Mouse (Mus musculus): ENCODE data around the gene Cenpo.
A peak's percentile ranks its signal among the peaks of the same experiment; 100 is the strongest.
"Not testable (repeated sequence)": the region's sequence is repeated elsewhere in the genome, so short reads cannot be mapped to it uniquely, and the experiment has no call there.

The Cenpo gene

GRCm38 (mm10) chr12:4233572-4234508 is at the start of gene Cenpo, which contains the start of gene Ptrhd1:
TSS of gene Cenpo (minus strand) at chr12:4234294.
TSS of gene Ptrhd1 (plus strand) at chr12:4234027.
- peak; percentile 99 for DNase-seq

DNA sequence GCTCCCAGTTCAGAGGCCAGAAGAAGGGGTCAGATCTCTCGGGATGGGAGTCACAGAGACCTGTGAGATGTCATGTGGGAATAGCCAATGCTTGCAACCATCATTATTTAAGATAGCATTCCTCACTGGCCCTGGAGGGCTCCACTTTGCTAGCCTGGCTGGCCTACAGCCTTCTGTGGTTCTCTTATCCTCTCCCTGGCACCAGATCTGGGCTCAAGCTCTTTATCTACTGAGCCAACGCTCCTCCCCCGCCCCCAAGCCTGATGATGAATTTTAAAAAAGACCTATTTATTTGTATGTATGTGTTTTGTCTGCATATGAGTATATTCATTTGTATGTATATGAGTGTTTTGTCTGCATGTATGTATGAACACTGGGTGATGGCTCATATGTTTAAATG is 45.8 kb upstream of the Cenpo start:
- DNase-seq: no peak

GRCm38 (mm10) chr12:4278978-4279755 is 45.1 kb upstream of the Cenpo start:
- no peak for DNase-seq

DNA sequence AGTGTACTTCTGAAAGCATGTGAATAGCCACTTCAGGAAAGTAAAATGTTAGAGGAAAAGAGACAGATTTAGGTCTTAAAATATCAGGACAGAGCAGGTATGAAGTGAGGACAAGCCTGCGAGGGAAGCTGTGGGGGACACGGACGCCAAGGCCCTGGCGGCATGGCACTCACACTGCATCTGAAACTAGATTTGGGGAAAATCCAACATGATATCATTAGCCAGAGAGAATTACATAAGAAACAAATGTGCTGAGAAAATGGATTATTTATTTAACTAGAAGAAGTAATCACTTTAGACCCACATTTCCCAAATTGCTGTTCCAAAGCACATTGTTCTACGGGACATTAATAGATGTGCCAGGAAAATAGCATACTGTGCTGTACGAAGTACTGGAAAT is 37.0 kb upstream of the Cenpo start:
- DNase-seq: no peak

DNA sequence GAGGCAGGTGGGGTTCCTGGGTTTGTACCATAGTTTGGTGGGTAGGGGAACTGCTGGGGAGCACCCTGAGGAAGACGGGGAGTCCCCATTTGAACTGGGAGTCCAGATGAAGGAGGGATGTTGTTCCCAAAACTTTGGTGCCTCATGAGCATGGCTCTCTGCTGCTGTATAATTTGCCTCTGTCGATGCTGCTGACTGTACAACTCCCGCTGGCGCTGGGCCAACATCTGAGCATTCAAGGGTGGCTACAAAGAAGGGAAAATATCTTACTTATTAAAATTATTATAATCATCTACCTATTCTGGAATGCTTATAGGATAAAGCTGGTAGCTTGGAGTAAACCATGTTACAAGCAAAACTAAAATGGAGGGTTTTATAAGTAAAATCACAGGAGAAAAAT is 33.7 kb upstream of the Cenpo start:
- DNase-seq: no peak

DNA sequence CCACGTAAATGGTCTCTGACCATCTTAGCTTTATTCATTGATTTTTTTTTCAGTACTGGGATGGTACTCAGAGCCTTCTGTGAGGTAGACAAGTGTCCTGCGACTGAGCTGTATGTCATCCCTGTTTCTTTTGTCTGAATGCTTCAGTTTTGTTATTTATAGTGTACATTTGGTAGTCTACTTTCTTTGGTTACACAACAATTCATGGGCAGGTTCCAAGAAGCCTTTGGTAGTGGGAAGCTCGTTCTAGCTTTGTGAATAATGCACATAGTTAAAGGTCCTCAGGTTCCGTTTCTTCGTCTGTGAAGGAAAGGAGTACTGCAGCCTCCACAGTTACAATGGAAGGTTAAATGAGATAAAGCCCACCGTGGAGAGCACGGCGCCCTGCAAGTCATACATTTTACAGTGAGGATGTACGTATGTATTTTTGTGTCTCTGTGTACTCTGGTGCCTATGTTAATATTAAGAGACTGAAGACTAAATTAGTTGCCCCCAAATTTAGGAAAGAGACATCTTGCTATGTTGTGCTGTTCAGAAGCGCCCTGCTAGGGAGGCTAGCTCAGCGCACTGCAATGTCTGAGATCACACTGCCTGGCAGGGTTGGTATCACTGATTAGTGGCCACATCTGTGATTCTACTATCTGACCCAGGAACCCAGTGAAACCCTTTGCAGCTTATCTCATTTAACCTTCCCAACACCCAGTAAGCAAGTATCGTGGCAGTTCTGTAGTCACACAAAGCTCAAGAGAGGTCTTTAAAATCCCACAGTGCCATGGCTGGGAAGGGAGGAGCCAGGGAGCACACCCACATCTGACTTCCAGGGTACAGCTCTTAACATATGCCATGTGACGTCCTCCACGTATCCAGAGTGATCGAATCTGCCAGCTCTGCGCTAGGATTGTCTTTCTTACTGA is 18.9 kb upstream of the Cenpo start:
- no peak for DNase-seq

DNA sequence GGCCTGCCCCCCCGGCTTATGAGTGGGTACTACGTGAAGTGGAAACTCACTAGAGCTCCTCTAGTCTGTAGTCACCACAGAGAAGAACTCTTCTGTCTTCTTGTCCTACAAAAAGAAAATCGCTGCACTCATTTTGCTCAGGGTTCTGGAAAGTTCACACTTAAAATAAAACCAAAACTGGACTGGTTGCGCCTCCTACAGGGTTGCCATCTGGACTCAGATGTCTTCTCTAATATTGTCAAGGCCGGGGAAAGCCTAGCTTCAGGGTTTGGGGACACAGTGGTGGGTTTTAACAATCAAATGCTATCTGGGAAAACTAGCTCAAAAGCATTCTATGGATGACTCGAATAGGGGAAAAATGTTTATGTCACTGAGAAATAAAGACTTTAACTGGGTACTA is 15.7 kb upstream of the Cenpo start:
- no peak for DNase-seq

DNA sequence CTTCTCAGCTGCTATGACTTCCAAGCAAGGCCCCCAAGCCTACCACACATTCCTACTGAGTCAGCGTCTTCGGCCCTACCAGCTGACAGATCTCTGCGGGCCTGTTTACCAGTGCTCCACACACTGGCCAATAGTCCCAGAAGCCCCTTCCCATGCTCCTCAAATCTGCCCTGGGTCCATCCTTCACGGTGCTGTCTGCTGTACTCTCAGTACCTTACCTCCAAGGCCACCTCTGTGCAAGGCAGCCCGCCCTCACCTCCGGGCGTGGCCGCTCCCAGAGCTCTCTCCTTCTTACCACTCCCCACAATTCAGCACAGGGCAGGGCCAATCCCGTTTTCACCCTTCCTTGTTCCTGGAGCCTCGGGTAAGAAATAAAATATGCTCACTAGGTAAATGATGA is 11.6 kb upstream of the Cenpo start:
- no peak for DNase-seq

- DNase-seq: no peak
Observed at GRCm38 (mm10) chr12:4243805-4244204, 9.7 kb upstream of the Cenpo start.

GRCm38 (mm10) chr12:4240281-4240680 is 6.2 kb upstream of the Cenpo start:
- not testable (repeated sequence) for DNase-seq

DNA sequence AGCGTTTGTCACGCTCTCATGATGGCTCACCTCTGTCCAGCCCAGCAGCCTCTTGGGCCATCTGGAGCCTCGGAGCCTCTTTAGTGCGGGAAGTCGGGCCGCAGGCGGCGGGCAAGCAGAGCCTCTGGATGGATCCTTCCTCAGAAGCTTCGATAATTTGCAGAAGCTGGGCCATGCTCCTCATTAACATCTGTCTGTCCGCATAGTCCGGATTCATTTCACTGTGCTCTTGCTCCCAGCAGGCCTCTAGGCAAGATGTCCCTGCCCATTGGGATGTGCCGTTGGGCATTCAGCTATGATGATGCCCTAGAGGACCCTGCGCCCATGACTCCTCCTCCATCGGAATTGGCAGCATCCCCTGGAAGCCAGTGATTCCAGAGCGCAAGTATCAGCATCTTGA is 3.4 kb upstream of the Cenpo start:
- no peak for DNase-seq

DNA sequence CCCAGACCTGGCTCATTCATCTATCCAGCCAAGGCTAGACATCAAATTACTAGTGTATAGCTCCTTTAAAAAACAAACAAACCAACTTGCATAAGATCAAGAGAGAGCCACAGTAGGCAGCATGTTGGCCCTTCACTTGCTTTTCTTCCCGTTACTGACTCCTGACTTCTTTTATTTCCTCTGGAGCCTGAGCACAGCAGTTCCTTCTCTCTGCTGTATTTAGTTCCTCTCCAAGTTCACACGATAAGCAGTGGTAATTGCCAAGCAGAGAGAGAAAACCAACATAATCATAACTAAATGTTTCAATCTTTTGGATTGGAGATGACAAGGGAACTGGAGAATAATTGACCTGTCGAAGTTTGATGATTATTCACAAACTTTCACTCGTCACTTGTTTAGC is 1.3 kb downstream of the Cenpo start:
- DNase-seq: no peak

DNA sequence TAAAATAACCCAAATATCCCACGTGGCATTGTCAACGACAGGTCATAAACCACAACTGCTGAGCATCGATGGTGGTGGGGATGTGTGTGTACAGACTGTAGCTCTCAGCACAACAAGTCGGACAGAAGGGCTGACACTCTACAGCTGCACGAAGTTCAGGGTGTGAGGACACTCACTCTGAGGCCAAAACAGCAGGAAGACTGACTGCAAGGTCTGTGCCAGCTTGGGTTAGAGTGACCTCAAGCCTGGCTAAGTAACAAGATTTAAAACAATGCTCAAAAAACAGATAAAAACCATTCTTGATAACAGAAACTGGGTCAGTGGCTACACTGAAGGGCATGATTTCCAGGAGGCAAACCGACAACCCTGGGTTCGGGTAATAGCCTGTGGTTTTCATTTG is 3.9 kb downstream of the Cenpo start:
- DNase-seq: no peak

GRCm38 (mm10) chr12:4212908-4213307 is 21.2 kb downstream of the Cenpo start:
- DNase-seq: no peak

DNA sequence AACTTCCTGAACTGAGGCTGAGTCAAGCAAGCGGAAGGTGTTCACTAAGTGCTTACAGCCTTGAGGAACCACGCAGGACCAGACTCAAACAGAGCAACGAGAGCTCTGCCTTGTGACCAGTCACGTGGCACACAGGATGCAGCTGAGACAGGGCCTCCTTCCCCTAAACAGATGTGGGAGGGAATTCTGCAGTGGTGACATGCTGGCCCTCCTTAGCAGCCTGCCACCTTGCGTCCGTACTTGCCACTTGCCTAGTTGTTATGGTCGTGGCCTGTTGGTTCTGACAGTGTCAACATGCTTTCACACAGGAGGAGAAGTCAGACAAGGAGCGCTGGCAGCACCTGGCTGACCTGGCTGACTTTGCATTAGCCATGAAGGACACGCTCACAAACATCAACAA is 22.9 kb downstream of the Cenpo start:
- DNase-seq: peak; percentile 39

DNA sequence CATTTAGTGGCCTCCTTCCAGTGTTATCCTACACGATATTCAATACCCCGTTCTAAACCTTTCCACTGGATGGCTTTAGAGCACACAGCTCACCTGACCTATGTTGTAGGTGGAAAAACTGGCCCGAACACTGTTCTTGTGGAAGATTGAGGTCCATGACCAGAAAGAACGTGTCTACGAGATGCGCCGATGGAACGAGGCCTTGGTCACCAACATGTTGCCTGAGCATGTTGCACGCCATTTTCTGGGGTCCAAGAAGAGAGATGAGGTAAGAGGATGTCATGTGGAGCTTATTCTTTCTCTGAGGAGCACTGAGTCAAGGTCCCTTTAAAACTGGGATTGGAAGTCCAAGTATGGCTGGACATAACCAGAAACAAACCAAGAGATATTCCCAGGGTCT is 24.9 kb downstream of the Cenpo start:
- DNase-seq: no peak

GRCm38 (mm10) chr12:4208405-4209133 is 25.5 kb downstream of the Cenpo start:
- peak; percentile 33 for DNase-seq

DNA sequence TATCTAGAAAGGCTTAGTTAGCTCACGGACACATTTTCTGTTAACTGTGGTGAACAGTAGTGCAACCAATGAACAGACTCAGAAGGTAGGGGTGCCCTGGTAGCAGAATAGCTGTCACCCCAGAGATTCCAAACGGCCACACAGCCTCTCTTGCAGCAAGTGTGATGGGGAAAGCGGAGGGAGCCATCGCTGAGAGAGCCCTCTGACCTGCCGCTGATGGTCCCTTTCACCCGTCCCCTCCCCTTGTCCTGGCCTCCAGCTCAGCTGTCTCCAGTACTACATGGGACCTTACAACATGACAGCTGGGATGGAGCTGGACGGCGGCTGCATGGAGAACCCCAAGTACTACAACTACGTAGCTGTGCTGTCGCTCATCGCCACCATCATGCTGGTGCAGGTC is 28.0 kb downstream of the Cenpo start:
- no peak for DNase-seq

- no peak for DNase-seq
Observed at GRCm38 (mm10) chr12:4202206-4202605, 31.9 kb downstream of the Cenpo start.

- DNase-seq: no peak
Observed at GRCm38 (mm10) chr12:4201454-4202200, 32.5 kb downstream of the Cenpo start.

DNA sequence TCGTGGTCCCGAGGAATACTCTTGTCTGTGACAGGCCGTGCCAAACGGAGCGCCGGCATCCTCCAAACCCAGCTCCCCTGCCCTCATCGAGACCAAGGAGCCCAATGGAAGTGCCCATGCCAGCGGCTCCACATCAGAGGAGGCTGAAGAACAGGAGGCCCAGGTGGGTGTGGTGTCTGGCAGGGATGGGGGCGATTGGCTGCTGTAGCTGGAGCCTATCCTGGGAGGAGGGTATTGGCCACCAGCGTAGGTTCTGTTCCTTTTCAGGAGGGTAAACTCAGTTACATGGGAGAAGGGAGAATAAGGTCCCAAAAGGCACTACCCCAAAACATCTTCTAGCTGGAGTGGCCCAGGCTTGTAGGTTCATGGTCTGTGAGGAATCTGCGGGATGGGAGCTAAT is 34.8 kb downstream of the Cenpo start:
- DNase-seq: no peak
